Mouse (Mus musculus) lung, postnatal 0 days (tissue): ENCODE measurements at regions not wholly inside any gene's neighbourhood (a gene's known extent, or its start where the extent isn't known, plus 50 kb on each side); places are given as distances from the start of the nearest gene placed in this dataset.

Experiments
- CTCF ChIP-seq: IDR thresholded peaks from 2 replicates; pipeline ENCODE4 v1.5.1; 2016; ENCODE audit warnings: antibody characterized with exemption, mild to moderate bottlenecking
- EP300 ChIP-seq: IDR thresholded peaks from 2 replicates; pipeline ENCODE4 v1.6.1; 2016; ENCODE audit warnings: antibody characterized with exemption, mild to moderate bottlenecking, control low read depth

- TF ChIP-seq CTCF (no peak), EP300 (no peak)
These were observed 135.3 kb upstream of the Plxna2 start for GRCm38 (mm10) chr1:194482717-194483059.
